Mouse (Mus musculus) Muller cell, postnatal 12 days (primary cell): Measurements from ENCODE around the gene Padi4.

Experiments
- DNase-seq: peaks from one replicate; pipeline ENCODE4 v3.0.0-alpha.2; 2015; ENCODE audit errors: inconsistent ontology term

The Padi4 gene

DNA sequence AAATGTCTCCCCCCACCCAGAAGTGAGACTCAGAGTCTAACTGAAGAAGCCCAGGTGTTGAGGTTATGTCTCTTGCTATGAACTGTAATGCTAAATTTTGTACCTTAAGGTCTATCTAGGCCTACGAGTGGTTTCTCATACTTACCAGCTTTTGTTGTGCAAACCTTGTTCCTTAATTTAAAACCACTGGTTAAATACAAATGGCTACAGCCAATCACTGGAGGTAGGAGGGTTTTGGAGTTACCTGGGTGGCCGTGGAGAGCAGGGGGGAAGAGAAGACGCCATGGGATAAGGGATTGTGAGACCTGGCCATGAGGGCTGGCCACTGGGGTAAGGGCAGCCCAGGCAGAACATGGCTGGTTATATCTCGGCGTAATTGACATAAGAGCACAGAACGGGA is 14.2 kb upstream of the Padi4 start:
- no peak for DNase-seq

DNA sequence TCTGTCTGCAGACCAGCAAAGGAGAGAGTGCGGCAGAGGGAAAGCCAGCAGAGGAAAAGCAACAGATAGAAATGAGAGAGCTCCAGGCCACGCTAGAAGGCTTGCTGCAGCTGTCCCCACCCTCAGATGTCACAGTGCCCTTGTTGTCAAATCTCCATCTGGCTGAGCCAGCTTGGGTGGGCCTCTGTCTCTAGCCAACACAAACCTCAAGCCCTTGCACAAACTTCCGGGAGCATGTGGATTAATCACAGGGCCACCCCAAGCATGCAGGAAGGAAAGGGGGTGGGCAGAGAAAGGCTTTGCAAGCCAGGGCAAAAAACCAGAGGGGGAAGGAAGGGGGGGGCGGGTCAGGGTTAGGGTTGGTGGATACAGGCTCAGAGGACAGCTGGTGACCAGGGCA is 13.4 kb upstream of the Padi4 start:
- peak; percentile 5 for DNase-seq

DNA sequence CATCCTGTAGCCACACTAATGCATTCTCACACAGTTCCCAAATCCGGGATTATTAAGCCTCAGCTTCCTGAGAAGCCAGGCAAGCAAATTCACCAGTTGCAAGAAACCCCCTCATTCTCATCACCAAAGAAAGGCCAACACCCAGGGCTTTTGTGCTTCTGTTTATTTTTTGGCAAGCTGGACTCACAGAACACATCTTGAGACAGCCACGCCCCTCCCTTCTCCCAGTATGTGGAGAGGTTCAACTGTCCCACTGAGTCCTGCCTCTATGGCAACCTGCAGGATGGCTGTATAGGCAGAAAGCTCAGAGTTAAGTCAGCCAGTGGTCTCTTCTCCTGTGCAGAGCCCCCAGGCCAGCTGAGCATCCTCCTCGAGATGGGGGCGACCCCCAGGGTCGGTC is 11.2 kb upstream of the Padi4 start:
- no peak for DNase-seq

DNA sequence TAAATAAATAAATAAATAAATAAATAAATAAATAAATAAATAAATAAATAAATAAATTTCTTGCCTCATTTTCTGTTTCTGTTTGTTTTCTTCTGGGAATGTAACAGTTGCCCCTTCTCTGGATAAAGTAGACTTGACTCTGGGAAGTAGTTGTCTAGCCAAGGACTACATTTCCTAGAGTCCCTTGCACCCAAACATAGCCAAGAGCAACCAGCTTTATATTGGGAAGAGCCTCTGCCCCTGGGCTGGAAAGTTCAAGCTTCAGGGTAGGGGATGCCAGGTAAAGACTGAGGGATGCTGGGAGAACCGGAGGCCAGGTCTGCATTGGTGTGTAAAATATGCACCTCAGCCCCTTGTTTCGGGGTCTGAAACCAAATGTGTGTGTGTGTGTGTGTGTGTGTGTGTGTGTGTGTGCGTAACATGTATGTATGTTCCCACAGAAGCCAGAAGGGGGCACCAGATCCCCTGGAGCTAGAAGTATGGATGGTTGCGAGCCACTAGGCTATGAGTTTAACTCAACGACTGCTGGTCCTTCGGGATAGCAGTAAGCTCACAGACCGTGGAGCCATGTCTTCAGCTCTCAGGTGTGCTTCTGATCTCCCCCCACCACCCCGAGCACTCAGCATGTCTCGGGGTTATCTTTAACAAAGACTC is 10.4 kb upstream of the Padi4 start:
- DNase-seq, result no peak

DNA sequence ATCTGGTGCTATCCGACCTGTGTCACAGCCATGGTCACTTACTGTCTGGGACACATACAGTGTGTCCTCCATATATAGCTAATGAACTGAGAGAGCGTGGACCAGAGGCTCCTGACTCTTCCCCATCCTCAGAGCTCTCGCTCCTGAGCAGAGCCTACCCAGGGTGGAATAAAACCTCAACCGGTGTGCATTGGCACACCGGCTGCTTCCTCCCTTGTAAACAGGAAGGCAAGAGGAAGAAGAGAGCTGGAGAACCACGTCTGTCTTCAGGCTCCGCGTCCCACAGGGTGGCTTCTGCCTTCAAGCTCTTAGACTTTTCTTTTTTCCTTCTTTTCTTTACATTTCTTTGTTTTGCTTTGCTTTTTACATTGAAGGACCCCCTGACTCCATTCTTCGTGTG is 8.8 kb upstream of the Padi4 start:
- DNase-seq, result no peak

DNA sequence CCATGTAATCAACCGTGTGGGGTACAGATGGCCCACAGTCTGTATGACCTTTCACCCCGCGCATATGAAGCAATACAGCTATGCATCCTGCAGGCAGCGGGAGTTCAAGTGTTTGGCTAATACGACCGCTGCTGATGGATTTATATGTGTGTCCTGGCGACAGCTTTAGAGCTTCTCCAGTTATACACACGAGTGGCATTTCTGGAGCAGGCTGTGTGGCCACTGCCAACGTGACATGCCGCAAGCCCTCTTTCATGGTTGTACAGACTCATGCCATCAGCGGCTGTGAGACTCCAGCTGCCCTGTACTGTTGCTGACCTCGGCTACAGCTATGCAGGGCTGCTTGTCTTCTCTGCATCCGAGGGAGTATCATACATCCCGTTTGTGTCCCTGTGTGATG is 6.5 kb upstream of the Padi4 start:
- no peak for DNase-seq

DNA sequence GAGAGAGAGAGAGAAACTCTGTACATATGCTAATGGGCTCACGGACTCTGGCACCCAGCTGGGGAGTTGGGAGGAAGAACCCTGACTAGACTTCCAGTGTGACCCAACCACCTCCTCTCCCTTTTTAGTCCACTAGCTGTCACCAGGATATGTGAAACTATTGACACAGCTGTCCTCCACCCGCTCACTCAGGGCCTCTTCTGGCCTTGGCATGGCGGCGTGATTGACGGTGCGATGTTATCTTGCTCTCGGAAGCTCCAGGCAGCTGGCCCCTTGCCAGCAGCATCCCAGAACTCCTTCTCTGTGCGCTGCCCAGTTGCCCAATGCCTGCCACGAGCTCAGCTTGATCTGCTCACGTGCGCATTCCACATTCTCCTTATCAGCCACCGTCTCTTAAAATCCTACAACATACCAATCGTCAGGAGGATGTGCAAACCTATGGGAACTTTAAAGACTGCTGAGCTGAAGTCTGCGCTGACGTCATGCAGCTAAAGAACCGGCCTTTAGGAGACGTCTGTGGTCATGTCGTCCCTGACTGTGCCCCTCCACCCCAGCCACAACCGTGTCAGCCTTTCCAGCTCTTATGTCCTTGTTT is 5.9 kb upstream of the Padi4 start:
- DNase-seq, result peak; percentile 10

DNA sequence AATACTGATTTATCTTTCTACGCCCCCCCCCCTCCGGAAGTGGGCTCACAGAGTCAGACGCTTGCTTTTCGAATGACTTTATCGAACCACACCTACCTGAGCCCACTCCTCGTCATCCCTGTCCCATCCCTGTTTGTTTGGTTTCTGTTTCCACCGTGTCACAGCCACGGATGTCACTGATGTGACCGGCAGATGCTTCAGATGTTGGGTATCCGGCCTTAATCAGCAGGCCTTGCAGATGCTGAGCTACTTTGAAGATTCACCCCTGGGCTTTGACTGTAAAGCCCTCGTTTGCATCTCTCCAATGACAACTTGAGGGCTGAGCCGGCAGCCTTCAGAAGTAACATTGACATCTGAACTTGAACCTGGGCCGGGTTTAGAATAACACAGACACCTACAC is 2.6 kb upstream of the Padi4 start:
- DNase-seq, result no peak

DNA sequence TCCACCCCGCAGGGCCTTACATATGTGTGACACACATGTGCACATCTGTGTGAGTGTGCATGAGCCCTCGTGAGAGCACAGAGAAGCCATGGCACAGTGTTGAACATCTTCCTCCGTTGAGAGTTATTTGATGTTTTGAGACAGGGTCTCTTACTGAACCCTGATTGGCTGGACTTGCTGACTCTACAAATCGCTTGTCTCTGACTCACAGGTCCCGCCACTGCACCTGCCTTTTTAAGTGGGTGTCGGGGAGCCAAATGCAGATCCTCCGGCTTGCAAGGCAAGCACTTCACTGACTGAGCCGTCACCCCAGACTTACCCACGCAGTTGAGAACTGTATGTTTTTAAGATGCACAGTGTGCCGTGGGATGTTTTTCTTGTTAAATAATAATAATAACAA is 1.8 kb upstream of the Padi4 start:
- no peak for DNase-seq

DNA sequence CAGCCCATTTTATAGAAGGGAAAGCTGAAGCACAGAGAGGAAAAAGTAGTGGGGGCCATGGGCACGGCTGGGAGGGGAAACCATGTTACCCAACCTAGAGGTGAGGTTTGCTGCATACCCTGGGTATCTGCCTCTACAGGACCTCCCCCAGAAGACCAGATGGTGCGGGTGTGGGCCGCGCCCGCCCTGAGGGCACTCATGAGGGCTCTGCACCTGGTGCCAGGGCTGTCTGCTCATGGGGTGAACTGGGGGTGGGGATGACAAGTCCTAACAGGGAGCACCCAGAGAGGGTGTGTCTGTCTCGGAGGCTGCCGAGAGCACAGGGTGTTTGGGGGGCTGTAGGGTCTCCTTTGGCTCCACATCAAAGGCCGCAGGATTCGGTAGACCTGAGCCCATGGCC is 857 bp upstream of the Padi4 start:
- DNase-seq, result no peak

DNA sequence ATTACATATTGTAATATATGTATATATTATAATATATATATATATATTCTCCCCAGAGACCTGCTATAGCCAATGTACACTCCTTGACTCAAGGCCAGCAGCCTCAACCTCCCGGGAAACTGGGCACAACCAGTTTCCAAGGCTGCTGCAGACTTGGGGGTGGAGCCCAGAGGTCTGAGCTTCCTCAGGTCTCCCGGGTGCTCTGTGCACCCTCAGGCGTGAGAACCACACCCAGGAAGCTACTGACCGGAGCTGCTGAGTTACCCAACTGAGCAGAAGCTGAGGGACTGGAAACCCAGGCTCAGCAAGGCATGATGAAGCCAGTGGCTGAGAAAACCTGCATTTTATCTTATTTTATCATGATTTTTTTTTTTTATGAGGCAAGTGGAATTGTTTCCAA is 2.9 kb downstream of the Padi4 start:
- no peak for DNase-seq

DNA sequence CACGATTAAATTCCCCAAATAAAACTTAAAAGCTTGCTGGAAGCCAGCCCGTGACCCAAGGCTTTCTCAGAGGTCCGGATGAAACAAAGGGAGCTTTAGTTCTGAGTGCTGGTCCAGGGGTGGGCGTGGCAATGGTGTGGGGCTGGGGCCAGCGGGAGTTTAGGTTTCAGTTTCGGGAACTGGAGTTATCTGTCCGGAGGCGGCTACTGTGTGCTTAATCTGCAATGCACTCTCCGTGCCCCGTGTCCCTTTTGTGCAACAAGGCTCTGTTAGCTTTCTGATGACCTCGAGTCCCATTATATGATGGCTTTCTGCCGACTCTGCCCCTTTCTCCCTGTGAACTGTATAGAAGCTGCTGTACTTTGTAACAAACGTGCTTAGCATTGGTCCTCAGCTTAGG is 3.6 kb downstream of the Padi4 start:
- peak; percentile 86 for DNase-seq

DNA sequence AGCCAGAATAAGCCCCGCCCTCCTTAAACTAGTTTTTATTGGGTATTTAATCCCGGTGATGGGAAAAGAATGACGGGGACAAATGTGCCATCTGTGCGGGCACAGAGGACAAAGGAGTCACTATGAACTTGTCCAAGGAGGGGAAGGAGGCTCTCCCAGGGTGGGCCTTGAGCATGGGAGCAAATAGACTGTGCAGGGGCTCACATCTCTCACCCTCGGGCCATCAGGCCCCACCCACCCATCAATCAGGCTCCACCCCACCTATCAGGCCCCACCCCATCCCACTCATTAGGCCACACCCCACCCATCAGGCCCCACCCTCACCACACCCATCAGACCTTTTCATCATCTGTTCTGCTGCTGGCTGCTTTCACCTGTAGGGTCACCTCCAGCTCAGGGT is 5.1 kb downstream of the Padi4 start:
- DNase-seq, result no peak

DNA sequence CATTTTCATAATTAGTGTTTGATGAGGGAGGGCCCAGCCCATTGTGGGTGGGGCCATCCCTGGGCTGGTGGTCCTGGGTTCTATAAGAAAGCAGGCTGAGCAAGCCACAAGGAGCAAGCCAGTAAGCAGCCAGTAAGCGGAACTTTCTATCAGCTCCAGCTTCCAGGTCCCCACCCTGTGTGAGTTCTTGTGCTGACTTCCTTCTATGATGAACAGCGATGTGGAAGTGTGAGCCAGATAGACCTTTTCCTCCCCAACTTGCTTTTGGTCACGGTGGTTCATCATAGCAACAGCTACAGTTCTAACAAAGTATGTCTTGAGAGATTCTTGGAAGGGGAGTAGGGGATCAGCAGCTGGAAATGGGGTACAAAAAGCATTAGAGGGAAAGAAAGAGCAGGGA is 8.1 kb downstream of the Padi4 start:
- DNase-seq, result no peak

DNA sequence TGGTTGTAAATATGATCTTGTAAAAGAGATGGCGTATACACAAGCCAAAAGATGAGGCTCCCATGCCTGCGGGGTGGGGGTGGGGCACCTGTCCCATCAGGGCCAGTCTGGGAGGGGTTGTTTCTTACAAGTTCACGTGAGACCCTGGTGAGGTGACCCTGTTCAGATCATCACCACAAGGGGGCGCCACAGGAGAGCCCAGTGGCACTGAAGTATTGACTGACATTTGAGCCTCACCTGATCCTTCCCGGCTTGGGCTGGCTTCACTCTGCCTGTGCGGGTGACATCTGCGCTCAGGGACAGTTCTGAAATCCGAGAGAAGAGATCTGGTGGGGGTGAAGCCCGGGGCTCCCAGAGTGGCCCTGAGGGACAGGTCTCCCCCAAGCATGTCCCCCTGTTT is 10.9 kb downstream of the Padi4 start:
- DNase-seq, result no peak

DNA sequence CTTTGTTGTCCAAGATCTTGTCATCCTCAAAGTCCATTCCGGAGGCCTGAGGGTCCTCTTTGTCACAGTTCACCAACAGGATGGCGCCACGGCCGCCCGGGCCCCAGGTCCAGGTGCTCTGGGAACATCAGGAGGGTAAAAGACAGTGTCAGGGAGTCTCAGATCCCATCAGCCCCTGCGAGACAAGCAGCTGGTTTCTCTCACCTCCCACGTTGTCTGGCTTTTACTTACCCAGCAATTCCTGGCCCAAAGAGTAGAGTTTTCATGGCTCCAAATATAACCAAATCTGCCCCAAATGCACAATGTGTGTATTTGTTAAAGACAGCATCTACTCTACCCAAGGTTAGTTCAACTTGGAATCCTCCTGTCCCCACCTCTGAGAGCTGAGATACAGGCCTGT is 12.4 kb downstream of the Padi4 start:
- no peak for DNase-seq

DNA sequence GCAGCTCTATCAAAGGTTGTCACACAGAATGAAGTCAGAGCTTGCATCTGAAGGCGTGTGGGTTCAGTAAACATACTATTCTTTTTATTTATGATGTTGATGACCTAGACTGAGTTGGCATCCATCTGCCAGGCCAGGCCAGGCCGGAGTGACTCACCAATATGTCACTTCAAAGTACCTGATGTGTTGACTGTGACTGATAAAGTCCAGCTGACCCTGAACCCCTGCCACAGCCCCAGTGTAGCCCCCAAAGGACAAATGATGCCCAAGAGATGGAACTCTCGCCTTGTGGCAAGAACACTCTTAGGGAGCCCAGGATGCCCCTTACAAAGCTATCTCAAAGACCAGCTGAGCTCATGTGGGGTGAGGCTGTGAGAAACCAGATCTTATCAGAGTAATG is 18.2 kb downstream of the Padi4 start:
- DNase-seq, result no peak

DNA sequence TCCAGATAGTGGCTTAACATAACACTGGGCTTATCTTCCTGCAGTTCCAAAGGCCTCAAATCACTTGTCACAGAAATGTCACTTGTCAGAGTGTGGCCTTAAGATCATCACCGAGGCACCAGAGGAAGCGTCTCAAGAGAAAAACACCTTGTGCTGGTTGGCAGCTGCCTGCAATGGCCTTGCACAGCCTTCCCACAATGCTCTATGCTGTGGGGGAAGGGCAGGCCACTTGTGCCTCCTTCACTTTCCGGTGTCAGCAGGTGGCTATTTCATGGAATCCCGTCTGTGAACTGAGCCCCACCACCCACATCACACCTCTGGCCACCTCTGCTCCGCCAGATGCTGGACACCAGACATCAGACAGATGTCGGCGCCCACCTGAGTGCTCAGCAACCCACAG is 20.7 kb downstream of the Padi4 start:
- DNase-seq, result no peak

DNA sequence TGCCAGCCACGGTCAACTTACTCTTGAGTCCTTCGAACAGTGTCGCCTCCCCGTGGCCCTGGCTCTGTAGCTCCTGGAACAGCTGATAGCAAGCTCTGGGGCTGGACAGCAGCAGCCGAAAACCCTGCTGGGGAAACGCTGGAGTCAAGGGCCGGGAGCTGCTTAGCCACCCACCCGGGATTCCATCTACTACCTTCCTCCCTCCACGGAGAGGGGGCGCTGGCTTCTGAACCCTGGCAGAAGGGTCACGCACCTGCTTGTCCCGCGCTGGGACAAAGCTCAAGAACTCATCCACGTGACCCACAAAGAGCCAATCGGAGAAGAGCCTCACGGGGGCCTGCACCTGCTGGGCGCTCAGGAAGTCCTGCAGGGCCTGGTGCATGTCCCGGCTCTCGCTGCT is 23.7 kb downstream of the Padi4 start:
- DNase-seq, result no peak

DNA sequence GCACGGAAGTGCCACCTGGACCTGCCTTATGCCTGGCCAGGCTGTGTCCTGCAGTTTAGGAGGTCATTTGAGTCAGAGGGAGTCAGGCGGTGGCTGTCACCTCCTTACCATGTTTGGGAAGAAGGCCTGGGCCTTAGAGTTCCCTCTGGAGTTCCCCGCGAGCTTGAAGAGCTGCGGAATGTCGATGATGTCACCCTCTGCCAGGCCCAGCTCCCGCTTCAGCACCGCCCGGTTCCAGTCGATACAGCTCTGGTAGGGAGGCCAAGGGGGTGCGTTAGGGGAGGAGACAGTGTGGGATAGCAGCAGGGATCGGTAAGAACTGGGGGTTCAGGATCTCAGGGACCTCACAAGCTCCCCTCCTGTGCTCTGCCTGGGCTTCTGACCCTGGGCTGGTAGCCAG is 26.1 kb downstream of the Padi4 start:
- DNase-seq, result peak; percentile 54

DNA sequence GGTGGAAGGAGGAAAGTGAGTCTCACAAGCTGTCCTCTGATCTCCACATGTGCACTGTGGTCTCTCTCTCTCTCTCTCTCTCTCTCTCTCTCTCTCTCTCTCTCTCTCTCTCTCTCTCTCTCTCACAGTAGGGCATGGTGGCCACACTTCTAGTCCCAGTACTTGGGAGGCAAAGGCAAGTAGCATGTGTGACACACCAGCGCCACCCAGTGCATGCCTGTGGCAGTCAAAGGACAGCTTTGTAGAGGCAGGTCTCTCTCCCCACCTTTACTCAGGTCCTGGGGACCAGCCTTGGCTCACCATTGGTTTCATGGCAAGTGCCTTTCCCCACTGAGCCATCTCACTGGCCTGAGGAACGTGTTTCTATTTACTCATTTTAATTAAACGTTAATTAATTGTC is 29.4 kb downstream of the Padi4 start:
- no peak for DNase-seq

DNA sequence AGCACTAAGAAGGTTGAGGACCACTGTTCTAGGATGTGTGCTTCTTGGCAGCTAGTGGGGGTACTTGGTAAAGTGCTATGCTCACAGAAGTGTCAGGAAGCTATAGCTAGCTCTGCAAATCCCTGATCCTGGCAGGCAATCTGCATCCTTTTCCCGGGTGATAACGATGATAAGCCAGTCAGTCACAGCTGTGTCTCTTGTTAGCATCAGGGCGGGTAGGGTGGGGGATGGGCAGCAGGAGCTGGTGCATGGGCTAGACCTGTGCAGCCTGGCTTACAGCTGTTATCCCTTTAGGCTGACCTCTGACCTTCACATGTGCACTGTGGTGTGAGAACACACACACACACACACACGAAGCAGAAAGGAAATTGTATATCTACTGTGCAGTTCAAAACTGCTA is 30.9 kb downstream of the Padi4 start:
- DNase-seq, result no peak

DNA sequence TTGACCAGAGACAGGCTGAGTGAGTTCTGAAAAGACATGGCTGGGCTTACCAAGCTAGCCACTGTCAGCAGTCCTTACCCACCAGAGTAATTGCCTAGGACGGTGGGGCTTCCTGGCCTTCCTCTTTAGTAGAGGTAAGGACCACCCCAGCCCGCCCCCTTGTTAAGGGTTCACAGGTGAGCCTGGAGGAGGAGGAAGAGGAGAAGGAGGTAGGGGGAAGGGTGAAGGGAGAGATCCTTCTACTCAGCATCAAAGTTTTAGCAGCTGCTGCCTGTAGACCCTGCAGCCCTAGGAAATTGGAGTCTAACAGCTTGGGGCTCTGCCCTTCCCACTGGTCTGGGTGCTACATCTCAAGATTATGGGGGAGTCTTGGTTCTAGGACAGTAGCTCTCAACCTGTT is 31.5 kb downstream of the Padi4 start, which contains the start of gene Padi6:
Padi6 (minus strand) TSS at position 101 of the 400 bp plus-strand sequence.
- DNase-seq, result no peak

DNA sequence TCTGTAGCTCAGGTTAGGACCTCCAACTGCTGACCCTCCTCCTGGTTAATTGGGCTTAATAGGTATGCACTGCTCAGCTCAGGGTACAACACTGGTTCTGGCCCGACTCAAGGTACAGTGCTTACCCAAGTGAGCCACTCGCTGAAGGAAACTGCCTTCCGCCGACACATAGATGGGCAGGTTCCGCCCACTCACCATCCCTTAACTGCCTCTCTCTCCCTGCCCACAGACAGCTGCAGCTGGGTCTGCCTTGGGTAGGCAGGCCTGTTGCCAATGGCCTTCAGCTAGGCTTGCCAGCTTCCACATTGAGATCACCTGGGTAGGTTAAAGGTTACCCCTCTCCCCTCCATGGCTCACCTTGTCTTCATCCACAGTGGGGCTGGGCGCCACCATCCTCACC is 32.6 kb downstream of the Padi4 start:
- no peak for DNase-seq
